Mouse (Mus musculus) cerebellum, adult 9-10 months (tissue): ENCODE results near the gene Recql.
A peak's percentile ranks its signal among the peaks of the same experiment; 100 is the strongest.
"Not testable (repeated sequence)": the region's sequence is repeated elsewhere in the genome, so short reads cannot be mapped to it uniquely, and the experiment has no call there.

Experiments
- DNase-seq: peaks from one replicate; pipeline ENCODE4 v3.0.0; 2022

Gene Recql

GRCm38 (mm10) chr6:142363019-142363576, 23.8 kb downstream of the Recql start:
- DNase-seq = no peak

GRCm38 (mm10) chr6:142362036-142362435, 24.9 kb downstream of the Recql start:
- DNase-seq = no peak

- no peak for DNase-seq
Measured at GRCm38 (mm10) chr6:142357106-142357505, 29.8 kb downstream of the Recql start.

GRCm38 (mm10) chr6:142352099-142352498, 34.8 kb downstream of the Recql start:
- DNase-seq = not testable (repeated sequence)

- no peak for DNase-seq
Measured at GRCm38 (mm10) chr6:142347431-142348385, 39.2 kb downstream of the Recql start.

- DNase-seq = no peak
Measured at GRCm38 (mm10) chr6:142346181-142347110, 40.4 kb downstream of the Recql start.

GRCm38 (mm10) chr6:142345440-142346038, 41.3 kb downstream of the Recql start, which contains the start of gene Pyroxd1:
TSS of gene Pyroxd1 (plus strand) at chr6:142345654.
- DNase-seq = peak; percentile 83

- peak; percentile 39 for DNase-seq
Measured at GRCm38 (mm10) chr6:142343561-142343960, 43.3 kb downstream of the Recql start.

GRCm38 (mm10) chr6:142339576-142339975, 47.3 kb downstream of the Recql start:
- no peak for DNase-seq

GRCm38 (mm10) chr6:142338961-142339360, 47.9 kb downstream of the Recql start:
- no peak for DNase-seq

GRCm38 (mm10) chr6:142329201-142329600, 57.7 kb downstream of the Recql start:
- DNase-seq = no peak

- no peak for DNase-seq
Measured at GRCm38 (mm10) chr6:142326598-142326997, 60.3 kb downstream of the Recql start.

- DNase-seq = no peak
Measured at GRCm38 (mm10) chr6:142322881-142323280, 64.0 kb downstream of the Recql start, which contains the start of gene Slco1a5. TSS of gene Slco1a5 (minus strand) at chr6:142322981.

GRCm38 (mm10) chr6:142317106-142317505, 69.8 kb downstream of the Recql start:
- no peak for DNase-seq

- DNase-seq = no peak
Measured at GRCm38 (mm10) chr6:142314285-142314684, 72.6 kb downstream of the Recql start.

- no peak for DNase-seq
Measured at GRCm38 (mm10) chr6:142305076-142305475, 81.8 kb downstream of the Recql start.
